Mouse (Mus musculus): ENCODE measurements around the gene Tns1.

The Tns1 gene

DNA sequence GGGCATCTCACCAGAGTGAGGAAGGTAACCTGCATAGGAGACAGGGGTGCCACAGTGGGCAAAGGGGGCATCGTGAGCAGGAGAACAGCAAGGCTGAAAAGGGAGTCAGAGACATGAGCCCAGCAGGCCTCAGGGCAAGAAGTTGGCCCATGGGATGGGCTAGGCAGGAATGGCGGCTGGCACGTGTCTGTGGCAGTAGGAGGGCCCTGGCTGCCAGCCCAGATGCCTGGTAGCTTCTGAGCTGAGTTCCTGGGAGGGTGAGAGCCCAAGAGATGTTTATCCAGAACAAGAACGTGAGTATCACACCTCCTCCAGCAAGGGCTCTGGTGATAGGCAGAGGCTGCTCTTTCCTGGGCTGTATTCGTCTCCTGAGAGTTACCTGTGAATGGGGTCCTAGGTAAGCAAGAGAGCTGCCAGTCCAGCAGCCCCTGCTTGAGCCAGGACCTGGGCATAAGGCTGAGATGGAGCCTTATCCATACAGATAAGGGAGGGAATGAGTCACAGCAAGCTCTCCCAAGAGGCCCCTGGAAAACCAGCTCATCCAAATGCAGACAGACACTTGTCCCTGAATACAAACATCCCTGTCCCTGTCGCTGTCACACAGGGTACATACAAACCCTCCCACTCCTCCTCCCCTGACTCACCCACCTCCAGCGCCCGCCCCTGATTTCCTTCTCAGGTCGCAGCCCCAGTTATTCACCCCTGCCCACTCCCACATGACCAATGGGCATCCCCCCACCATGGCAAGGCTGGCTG, 2.2 kb downstream of the Tns1 start:
- peak; percentile 96 for DNase-seq

GRCm38 (mm10) chr1:74121138-74121537, 3.1 kb downstream of the Tns1 start:
- DNase-seq: peak; percentile 91

DNA sequence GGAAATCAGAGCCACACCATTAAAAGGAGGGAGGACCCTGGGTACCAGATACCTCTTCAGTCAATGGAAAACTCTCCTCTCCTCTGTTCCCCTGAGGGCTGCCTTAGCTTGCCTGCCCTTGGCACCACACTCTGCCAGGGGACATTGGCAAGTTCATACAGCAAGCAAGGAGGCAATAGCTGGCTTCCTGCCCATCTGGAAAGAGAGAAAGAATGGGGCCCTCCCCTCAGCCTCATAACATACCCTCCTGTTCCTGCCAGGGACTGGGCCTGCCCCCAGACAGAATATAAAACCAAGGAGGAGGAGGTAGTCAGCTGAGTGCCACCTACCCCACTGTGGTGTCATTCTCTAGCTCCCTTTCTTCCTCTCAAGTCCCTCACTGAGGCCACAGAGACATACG, 5.1 kb downstream of the Tns1 start:
- DNase-seq: peak; percentile 97

DNA sequence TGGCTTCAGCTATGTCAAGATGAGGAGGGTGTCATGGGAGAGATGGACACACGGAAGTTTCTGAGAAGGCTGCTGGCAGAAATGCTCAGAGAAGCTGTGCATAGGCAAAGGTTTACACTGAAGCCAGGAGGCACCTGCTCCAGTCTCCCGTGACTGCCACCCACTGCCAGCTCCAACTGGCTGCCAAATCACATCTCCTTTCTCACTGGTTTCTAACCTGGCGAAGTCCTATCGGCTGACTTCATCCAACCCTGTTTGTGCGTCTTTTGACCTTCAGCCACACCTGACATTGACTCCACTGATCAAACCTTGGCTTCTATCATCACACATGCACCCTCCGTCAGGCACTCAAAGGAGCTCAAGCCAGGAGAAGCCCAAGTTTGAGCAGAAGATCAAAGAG, 6.4 kb downstream of the Tns1 start:
- peak; percentile 92 for DNase-seq

DNA sequence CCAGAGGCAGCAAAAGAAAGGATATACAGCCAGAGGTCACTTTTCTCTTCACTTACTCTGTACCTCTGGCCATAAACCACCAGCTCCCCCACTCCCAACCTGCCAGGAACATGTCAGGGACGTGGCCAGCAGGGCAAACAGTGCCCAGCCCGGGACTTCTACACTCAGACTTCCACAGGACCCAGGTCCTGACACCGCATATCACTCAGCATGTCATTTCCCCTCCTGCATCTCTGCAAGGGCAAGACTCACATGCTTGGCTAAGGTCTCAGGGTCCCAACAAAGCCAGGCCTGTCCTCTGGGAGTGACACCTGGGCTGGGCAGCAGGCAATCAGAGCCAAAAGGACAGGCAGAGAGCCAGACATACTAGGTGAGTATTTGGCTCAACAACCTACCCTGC, 11.2 kb downstream of the Tns1 start:
- peak; percentile 96 for DNase-seq

DNA sequence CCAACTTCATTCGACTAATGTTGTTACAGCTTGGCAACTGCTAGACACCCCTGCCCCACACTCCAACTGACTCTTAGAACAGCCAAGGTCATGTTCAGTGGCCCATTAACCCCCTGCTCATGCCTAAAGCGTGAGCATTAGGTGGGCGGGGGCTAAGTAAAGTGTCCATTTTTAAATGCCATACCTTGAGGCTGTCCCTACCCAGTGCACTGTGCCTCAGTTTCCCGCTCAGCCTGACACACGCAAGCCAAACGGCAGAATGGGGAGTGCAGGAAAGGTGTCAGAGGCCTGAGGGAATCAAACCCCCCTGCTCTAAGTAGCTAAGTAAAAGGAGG, 12.6 kb downstream of the Tns1 start:
- no peak for DNase-seq

GRCm38 (mm10) chr1:74110932-74111695, 13.1 kb downstream of the Tns1 start:
- DNase-seq: peak; percentile 92

DNA sequence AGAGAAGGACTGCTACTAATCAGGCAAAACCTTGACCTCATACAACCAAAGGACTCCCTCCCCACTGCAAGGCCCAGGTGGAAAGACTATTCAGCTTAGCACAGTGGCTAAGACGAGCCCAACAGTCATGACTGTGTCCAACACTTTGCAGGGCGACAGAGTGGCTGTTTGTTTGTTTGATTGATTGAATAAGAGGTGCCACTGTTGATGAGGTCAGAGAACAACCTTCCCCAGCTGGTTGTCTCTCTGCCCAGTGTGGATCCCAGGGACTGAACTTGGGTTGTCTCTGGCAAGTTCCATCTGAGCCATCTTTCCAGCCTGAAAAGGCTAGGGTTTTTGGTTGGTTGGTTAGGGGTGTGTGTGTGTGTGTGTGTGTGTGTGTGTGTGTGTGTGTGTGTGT, 14.6 kb downstream of the Tns1 start:
- no peak for DNase-seq

- DNase-seq: peak; percentile 95
These were observed 16.2 kb downstream of the Tns1 start for GRCm38 (mm10) chr1:74107931-74108618.

DNA sequence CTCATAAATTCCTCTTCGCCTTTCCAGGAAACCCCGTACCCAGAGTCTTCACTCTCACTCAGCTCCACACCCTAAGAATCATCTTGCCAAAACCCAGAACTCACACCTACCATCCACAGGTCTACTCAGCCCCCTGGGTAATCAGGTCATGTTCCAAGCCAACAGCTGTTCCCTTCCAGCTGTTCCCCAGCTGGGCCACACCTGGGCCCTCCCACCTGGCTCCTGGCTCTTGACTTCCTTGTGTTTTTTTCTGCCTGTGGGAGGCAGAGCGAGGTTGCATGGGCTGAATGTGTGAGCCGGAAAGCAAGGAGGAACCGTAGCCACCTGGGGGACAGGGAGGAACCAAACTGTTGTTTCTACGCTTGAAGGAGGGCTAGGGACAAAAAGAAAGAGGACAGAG, 18.0 kb downstream of the Tns1 start:
- DNase-seq: no peak

- peak; percentile 98 for DNase-seq
These were observed 18.6 kb downstream of the Tns1 start for GRCm38 (mm10) chr1:74105660-74106059.

DNA sequence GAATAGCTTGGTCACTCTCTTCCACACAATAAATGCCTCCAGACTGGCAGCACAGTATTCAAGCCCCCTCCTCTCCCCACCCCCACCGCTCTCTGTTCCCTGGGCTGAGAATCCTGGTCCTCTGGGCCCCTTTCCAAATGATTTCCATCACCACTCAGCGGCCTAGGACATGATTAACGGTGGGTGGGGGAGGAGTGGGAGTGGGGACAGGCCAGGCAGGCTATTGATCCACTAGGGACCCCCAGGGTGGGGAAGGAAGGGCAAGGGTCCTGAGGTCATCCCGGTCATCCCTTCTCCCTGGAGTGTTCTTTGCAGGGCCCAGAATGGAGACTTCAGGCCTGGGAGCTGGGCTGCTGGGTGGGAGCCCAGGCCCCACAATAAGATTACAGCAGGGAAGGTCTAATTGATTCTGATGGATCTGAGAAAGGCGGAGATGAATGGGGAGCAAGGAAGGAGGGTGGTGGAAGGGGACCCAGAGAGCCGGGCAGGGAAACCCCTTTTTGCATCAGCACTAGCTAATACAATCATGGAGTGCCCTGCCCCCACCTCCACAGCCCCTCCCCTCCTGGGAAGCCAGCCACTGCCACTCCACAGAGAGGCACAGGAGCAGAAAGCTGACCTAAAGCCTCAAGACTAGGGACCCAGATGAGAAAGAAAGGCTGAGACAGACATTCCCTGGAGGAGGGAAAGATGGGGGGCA, 20.4 kb downstream of the Tns1 start:
- no peak for DNase-seq

DNA sequence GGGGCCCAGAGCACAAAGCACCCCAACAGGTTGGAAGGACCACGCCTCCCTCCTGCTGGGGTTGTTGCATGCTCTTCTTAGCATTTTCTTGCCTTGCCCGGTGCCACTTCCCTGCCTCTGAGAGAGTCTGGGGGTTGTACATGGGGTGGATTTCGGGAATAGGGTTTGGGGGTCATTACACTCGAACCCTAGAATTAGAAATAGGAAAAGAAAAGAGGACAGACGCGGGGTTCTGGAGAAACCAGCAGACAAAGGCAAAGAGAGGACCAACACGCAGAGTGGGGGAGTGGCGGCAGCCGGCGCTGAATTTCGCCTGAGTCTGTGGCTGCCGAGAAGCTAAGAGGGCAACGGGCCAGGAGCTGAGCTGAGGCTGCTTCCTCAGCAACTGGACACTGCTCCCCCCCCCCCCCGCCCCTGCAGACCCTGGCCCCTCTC, 25.2 kb downstream of the Tns1 start:
- no peak for DNase-seq

GRCm38 (mm10) chr1:74098004-74099000, 25.9 kb downstream of the Tns1 start:
- no peak for DNase-seq

GRCm38 (mm10) chr1:74095728-74096127, 28.5 kb downstream of the Tns1 start:
- no peak for DNase-seq

GRCm38 (mm10) chr1:74095296-74095695, 29.0 kb downstream of the Tns1 start:
- DNase-seq: no peak

- peak; percentile 94 for DNase-seq
These were observed 29.6 kb downstream of the Tns1 start for GRCm38 (mm10) chr1:74094497-74095270.

DNA sequence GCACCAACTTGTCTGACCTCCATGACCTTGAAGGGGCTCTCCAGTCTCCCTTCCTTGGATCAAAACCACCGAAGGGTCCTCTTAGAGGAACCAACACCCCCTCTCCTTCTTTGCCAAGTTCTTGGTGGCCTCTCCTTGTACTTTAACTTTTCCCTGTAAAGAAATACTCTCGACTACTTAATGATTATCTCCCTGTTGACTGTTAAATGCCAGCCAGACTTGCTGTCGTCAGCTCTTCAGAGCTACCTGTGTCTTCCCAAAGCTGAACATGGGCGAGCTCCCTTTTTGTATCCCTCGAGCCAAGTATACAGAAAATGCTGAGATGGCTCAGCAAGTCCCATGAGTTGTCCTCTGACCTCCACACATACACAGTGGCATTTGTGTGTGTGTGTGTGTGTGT, 30.8 kb downstream of the Tns1 start:
- DNase-seq: no peak

DNA sequence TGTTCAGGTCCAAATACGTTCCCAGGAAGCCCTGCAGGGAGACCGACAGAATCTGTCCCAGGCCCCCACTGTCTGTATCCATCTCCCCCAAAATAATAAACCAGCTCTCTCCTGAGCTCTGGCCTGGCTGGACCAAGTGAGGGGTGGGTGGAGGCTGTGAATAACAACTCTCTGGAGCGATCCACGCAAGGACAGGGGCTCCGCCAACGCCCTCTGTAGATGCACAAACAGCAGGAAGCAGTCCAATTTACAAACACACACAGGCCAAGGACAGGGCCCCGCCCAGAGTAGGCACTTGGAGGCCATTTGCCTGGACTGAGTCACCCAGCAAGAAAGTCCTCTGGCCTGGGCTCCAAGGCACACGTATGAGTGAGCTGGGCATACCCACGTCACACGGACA, 32.0 kb downstream of the Tns1 start:
- DNase-seq: peak; percentile 98

GRCm38 (mm10) chr1:74091611-74092224, 32.5 kb downstream of the Tns1 start:
- DNase-seq: no peak

DNA sequence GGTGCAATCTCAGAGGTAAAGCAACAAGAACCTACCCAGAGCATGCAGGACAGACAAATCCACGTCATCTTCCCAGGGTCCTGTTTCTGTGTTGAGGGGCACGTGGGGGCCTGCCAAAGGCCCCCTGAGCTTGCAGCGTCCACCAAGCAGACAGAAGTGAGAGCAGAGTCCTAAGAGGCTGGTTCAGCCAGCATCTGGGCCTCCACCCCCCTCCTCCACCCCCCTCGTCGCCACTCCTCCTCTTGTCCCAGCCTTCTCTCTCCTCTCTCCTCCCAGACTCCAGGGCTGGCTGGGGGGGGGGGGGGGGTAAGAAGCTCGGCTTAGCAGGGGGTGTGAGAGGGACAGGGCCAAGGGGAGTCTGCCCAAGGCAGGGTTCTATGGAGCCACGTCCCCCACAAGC, 33.1 kb downstream of the Tns1 start:
- DNase-seq: peak; percentile 95

All from heart, adult 11 months (tissue).